Mouse (Mus musculus): Measurements from ENCODE around the gene Ccdc174. TPM values are rescaled to one million over a fixed set of nuclear protein-coding genes. Genes with fewer than 3 reads are reported as not detected.

The Ccdc174 gene
- 10 to 100 TPM; 27.7 to 45.0 TPM for polyA plus RNA-seq (2017; shearing (Covaris generic))

GRCm38 (mm10) chr6:91877885-91878651 is at the start of gene Ccdc174:
Ccdc174 (plus strand) TSS chr6:91878053.

GRCm38 (mm10) chr6:91902509-91902908 is 24.7 kb downstream of the Ccdc174 start, which contains the start of gene 4930590J08Rik:
4930590J08Rik (plus strand) TSS chr6:91902809.

Other genes with a start within 250 kb of the Ccdc174 start
- gene Slc6a6, start 194.0 kb upstream of the Ccdc174 start, polyA plus RNA-seq (2017; shearing (Covaris generic)): 10 to 100 TPM; 66.8 to 69.0 TPM
- under 1 TPM; 0.05 TPM for gene Grip2, start 50.8 kb upstream of the Ccdc174 start, polyA plus RNA-seq (2017; shearing (Covaris generic))
- gene 4930590J08Rik, start 24.8 kb downstream of the Ccdc174 start, polyA plus RNA-seq (2017; shearing (Covaris generic)): under 1 TPM; 0.10 to 0.11 TPM
- gene Fgd5, start 100.8 kb downstream of the Ccdc174 start, polyA plus RNA-seq (2017; shearing (Covaris generic)): under 1 TPM in 1 of 2 experiments, not detected in 1; 0.17 TPM
- gene Nr2c2, start 213.3 kb downstream of the Ccdc174 start, polyA plus RNA-seq (2017; shearing (Covaris generic)): 10 to 100 TPM; 59.8 to 63.2 TPM

All from activated CD4-positive, CD25-positive, alpha-beta regulatory T cell (primary cell).